Mouse (Mus musculus) heart, embryonic 15.5 days (tissue): ENCODE data around the gene Olfr750. TPM values are rescaled to one million over a fixed set of nuclear protein-coding genes. Genes with fewer than 3 reads are reported as not detected.
"Not testable (repeated sequence)": the region's sequence is repeated elsewhere in the genome, so short reads cannot be mapped to it uniquely, and the experiment has no call there.

Source experiments
- ATAC-seq: fragments of 200-750 bp; cut with Nextera tagmentation; replicated peaks from 2 replicates; pipeline ENCODE4 v1.8.0; 2017; ENCODE audit warnings: low read depth, moderate TSS enrichment; ENCODE audit not compliant: insufficient number of reproducible peaks, insufficient read depth, low FRiP score
- H3K27ac ChIP-seq: fragments of 300-500 bp; sonication (generic); 2 replicates; pipeline ENCODE4 v1.5.1; 2015; ENCODE audit warnings: mild to moderate bottlenecking, inconsistent platforms
- H3K27me3 ChIP-seq: fragments of 300-500 bp; sonication (generic); 2 replicates; pipeline ENCODE4 v1.6.1; 2015; ENCODE audit warnings: inconsistent platforms
- H3K36me3 ChIP-seq: fragments of 300-500 bp; sonication (generic); 2 replicates; pipeline ENCODE4 v1.6.1; 2015; ENCODE audit warnings: mild to moderate bottlenecking, inconsistent platforms
- H3K4me1 ChIP-seq: fragments of 300-500 bp; sonication (generic); replicated peaks from 2 replicates; pipeline ENCODE4 v1.6.1; 2015; ENCODE audit warnings: inconsistent platforms
- H3K4me2 ChIP-seq: fragments of 300-500 bp; sonication (generic); 2 replicates; pipeline ENCODE4 v1.6.1; 2015; ENCODE audit warnings: inconsistent platforms, mild to moderate bottlenecking, moderate library complexity
- H3K4me3 ChIP-seq: fragments of 300-500 bp; sonication (generic); 2 replicates; pipeline ENCODE4 v1.5.1; 2015; ENCODE audit warnings: mild to moderate bottlenecking, inconsistent platforms
- H3K9ac ChIP-seq: fragments of 300-500 bp; sonication (generic); 2 replicates; pipeline ENCODE4 v1.6.1; 2015; ENCODE audit warnings: mild to moderate bottlenecking, inconsistent platforms
- H3K9me3 ChIP-seq: fragments of 300-500 bp; sonication (generic); replicated peaks from 2 replicates; pipeline ENCODE4 v1.6.1; 2016; ENCODE audit warnings: inconsistent platforms
- WGBS: fragments of 180-500 bp; shearing (Covaris S2); methylation state at CpG from one replicate; pipeline ENCODE4 v1.1.7; 2015; ENCODE audit warnings: mixed read lengths; 5-methylcytosine and 5-hydroxymethylcytosine counted together
- polyA plus RNA-seq: library from polyadenylated mRNA; unstranded; fragments of >200 nt; fragmentation: Nextera tagmentation; extraction: Ambion mirVana; gene quantifications from 2 replicates; pipeline ENCODE4 v1.2.1, GENCODE M21; 2015

Gene Olfr750
- not detected in 2 replicates for polyA plus RNA-seq

DNA sequence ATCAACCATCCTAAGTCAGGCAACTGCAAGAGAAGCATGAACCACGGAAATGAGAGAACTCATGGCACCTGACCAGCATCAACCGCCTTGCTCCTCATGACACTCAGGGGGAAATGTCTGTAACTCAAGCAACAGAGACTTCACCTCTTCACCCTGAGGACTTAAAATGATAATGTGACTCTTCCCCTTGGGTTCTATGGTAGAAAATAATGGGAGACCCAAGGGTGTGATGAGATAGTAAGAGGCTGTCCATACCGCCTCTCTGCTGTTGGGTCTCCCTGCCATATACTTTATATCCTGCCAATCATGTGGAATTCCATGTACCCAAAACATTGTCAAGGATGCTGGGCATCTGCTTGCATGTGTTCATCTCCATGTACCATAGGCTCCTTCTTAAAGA, at the start of gene Olfr750:
Gene Olfr750, minus strand, starts transcription at position 101 of the 400 bp plus-strand sequence.
- no peak within 1 kb of the TSS for H3K9ac ChIP-seq
- no peak within 1 kb of the TSS for H3K4me3 ChIP-seq
- H3K9me3 ChIP-seq, result no peaks in the 10 kb centered on the region
- H3K27ac ChIP-seq, result no peak within 1 kb of the TSS
- WGBS, result 81% methylated on average over 3 of the region's 3 CpGs
- no peaks in the 10 kb centered on the region for H3K4me1 ChIP-seq
- H3K4me2 ChIP-seq, result no peak within 1 kb of the TSS
- H3K27me3 ChIP-seq, result no peaks in the 10 kb centered on the region
- ATAC-seq, result no peak
- no peaks in the 10 kb centered on the region for H3K36me3 ChIP-seq

DNA sequence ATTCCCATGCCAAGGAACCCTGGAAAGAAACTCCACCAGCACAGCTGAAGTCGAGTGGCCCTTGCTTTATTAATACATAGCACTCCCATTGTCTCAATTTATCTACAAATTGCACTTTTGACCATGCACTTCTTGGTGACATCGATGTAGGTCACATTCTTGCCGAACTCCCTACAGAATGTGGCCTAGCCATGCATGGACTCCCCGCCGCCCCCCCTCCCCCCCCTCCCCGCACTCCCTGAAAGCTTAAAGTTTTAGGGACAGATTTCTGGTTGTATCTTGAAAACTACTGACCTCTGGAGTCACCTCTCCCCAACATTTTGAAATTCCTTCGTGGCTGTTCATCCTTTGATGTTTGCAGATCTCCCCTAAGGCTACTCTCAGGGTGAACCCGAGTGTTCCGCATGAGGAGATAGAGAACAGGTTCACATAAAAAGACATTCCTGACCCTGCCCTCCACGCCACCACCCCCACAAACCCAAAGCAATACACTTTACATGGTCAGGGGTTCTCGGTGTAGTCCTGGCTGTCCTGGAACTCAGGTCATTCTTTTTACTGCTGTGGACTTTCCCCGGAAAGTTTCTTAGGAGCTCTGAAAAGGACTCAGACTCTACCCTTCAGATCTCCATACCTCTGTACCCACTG, 39.8 kb upstream of the Olfr750 start, which contains the start of gene Eddm3b:
Gene Eddm3b, plus strand, starts transcription at position 511 of the 645 bp plus-strand sequence.
- no peak within 1 kb of the TSS for H3K4me3 ChIP-seq
- WGBS, result 51% methylated on average over 12 of the region's 12 CpGs
- no peak within 1 kb of the TSS for H3K27ac ChIP-seq
- no peaks in the 10 kb centered on the region for H3K27me3 ChIP-seq
- H3K4me1 ChIP-seq, result 0 out of 2 replicates have a peak, but pooled peaks cover 5% of the 10 kb centered on the region
- no peak within 1 kb of the TSS for H3K4me2 ChIP-seq
- no peak for ATAC-seq
- no peaks in the 10 kb centered on the region for H3K36me3 ChIP-seq
- no peaks in the 10 kb centered on the region for H3K9me3 ChIP-seq
- no peak within 1 kb of the TSS for H3K9ac ChIP-seq

DNA sequence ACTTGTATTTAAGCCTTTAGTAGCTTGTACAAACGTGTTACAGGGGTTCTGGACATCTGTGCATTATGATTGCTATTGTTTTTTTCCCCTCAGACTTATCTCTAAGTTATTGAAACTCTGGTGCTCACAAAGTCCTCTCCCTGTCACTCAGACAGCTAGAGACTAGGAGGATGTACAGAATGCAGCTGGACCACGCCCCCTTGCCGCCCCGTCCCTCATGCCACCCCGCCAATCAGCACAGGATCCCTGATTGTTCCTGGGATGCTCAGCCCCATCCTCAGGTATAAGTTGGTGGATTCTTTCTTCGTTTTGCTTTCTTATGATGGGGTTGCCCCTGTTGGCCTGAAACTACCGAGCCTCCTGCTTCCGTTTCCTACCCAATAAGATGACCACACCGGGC, 39.2 kb upstream of the Olfr750 start:
- H3K27ac ChIP-seq, result no peak overlapping the region
- H3K4me2 ChIP-seq, result no peak overlapping the region
- no peak overlapping the region for H3K9ac ChIP-seq
- H3K9me3 ChIP-seq, result no peaks in the 10 kb centered on the region
- 0 out of 2 replicates have a peak, but pooled peaks cover 5% of the 10 kb centered on the region for H3K4me1 ChIP-seq
- no peak for ATAC-seq
- no peak overlapping the region for H3K4me3 ChIP-seq
- WGBS, result 41% methylated on average over 9 of the region's 9 CpGs
- H3K36me3 ChIP-seq, result no peaks in the 10 kb centered on the region
- H3K27me3 ChIP-seq, result no peaks in the 10 kb centered on the region

DNA sequence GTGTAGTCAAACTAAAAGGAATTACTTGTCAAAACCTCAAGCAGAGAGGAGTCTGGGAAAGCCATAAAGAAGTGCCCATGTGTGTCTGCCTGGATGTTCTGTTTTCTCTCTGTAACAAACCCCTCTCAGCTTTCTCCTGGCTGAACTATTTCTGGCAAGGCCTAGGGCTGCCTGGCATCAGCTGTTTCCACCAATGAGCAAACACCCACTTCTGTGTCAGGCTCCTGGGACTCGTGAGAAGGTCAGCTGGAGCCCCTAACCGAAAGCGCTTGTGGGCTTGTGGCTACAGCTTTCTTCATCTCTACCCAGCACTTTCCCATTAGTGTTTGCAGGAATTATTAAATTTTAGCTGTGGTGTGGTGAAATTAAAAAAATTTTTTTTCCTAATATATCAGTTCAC, 37.7 kb upstream of the Olfr750 start:
- H3K4me1 ChIP-seq, result 0 out of 2 replicates have a peak, but pooled peaks cover 5% of the 10 kb centered on the region
- peak overlapping the region; percentile 47 for H3K27ac ChIP-seq
- H3K36me3 ChIP-seq, result no peaks in the 10 kb centered on the region
- peak; percentile 79; the same call in 1 of the 2 replicates for ATAC-seq
- H3K9me3 ChIP-seq, result no peaks in the 10 kb centered on the region
- WGBS, result 35% methylated on average over 3 of the region's 3 CpGs
- no peak overlapping the region for H3K9ac ChIP-seq
- H3K4me2 ChIP-seq, result no peak overlapping the region
- no peaks in the 10 kb centered on the region for H3K27me3 ChIP-seq
- H3K4me3 ChIP-seq, result no peak overlapping the region

DNA sequence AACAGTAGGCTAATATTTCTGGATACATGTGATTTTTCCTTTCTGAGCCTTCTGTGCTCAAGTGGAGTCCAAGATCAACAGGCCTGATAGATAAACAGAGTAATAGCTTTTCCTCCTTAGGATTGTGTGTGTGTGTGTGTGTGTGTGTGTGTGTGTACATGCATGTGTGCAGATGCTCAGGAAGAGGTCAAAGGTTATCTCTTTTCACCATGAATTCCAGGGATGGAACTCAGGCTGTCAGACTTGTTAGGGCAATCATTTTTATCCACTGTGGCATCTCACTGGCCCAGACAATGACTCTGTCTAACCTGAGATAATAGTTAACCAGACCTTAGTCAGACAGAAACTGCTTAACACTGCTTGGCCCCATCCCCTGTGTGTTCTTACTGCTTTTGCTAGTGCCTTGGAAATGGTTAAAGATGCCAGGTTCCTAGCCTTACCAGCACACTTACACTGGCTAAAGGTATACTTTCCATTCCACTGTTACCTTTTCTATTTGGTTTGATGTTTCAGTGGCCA, 32.3 kb upstream of the Olfr750 start:
- Histone ChIP-seq H3K9me3 (no peaks in the 10 kb centered on the region), H3K4me3 (no peak overlapping the region), H3K36me3 (no peaks in the 10 kb centered on the region), H3K4me1 (no peaks in the 10 kb centered on the region), H3K27ac (no peak overlapping the region), H3K9ac (no peak overlapping the region), H3K27me3 (no peaks in the 10 kb centered on the region), H3K4me2 (no peak overlapping the region)
- ATAC-seq, result no peak

DNA sequence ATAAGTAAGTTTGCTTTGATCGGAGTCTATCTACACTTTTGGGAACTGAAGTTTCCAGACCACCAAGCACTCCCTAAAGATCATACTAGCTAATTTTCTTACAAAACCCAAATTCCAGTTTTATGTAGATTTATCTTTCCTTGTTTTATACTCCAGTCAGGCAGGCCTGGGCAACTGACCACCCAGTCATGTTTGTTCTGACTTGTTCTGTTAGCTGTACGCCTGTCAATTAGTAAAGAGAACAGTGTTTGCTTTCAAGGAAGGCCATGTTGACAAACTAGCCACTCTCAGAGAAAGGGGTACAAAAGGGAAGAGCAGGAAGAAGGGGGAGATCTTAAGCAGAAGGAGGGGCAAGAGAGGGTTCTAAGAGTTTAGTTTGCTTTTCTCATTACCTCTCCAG, 30.1 kb upstream of the Olfr750 start:
- 90% methylated on average over 2 of the region's 2 CpGs for WGBS
- ATAC-seq, result no peak
- H3K4me1 ChIP-seq, result no peaks in the 10 kb centered on the region

DNA sequence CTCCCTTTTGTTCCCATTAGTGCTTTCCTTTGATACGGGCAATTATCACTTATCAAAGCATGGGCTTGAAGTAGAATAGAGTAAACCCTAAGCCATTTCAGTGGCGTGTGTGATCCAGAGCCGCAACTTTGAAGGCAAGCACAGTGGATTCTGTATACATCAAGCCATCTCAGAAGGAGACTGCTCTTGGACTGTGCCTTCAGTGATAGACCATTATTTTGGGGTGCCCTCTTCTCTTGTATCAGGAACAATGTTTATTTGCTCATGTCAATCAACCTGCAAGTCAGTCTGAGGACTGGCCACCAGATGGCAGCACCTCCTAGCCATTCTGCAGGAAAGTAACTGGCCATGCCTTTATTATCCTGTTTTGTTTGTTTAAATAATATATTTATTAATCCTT, 29.0 kb upstream of the Olfr750 start:
- 51% methylated on average over 3 of the region's 3 CpGs for WGBS
- no peak for ATAC-seq

More for the DNA sequence above, 30.1 kb upstream of the Olfr750 start:
- Histone ChIP-seq H3K27me3 (no peaks in the 10 kb centered on the region), H3K4me2 (no peak overlapping the region), H3K9me3 (no peaks in the 10 kb centered on the region), H3K27ac (no peak overlapping the region), H3K4me3 (no peak overlapping the region), H3K36me3 (no peaks in the 10 kb centered on the region), H3K9ac (no peak overlapping the region)

DNA sequence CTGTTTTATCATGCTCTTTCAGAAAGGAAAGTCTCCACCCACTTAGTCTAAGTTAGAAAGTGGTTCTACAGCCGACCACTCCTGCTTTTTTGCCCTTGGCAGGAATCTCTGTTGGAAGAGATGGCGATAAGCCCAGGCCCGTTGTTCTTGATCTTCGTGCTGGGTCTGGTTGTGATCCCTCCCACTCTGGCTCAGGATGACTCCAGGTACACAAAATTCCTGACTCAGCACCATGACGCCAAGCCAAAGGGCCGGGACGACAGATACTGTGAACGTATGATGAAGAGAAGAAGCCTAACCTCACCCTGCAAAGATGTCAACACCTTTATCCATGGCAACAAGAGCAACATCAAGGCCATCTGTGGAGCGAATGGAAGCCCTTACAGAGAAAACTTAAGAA, 27.0 kb upstream of the Olfr750 start:
- no peak overlapping the region for H3K27ac ChIP-seq
- no peak overlapping the region for H3K4me2 ChIP-seq
- H3K36me3 ChIP-seq, result no peaks in the 10 kb centered on the region
- no peak overlapping the region for H3K4me3 ChIP-seq
- no peaks in the 10 kb centered on the region for H3K9me3 ChIP-seq
- H3K27me3 ChIP-seq, result no peaks in the 10 kb centered on the region
- H3K9ac ChIP-seq, result no peak overlapping the region
- ATAC-seq, result no peak
- WGBS, result 57% methylated on average over 9 of the region's 9 CpGs
- H3K4me1 ChIP-seq, result no peaks in the 10 kb centered on the region

More for the DNA sequence above, 29.0 kb upstream of the Olfr750 start:
- Histone ChIP-seq H3K4me3 (no peak overlapping the region), H3K9me3 (no peaks in the 10 kb centered on the region), H3K4me1 (no peaks in the 10 kb centered on the region), H3K27ac (no peak overlapping the region), H3K36me3 (no peaks in the 10 kb centered on the region), H3K4me2 (no peak overlapping the region), H3K9ac (no peak overlapping the region), H3K27me3 (no peaks in the 10 kb centered on the region)

DNA sequence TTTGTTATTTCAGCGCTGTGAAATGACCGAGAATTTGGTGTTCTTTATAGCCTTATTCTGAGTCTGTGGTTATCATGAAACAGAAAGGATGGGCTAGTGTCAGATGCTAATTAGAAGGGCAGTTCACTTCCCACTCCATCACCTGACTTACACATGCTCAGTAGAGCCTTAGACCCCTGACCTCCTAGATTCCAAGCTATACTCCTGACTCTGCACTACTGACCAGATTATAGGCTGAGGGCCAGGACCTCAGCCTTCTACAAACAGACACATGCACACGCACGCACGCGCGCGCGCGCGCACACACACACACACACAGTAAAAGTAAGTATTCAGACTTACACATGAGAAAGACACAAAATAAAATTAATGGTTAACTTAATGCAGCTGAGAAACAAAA, 24.7 kb upstream of the Olfr750 start:
- Histone ChIP-seq H3K4me3 (no peak overlapping the region), H3K27me3 (no peaks in the 10 kb centered on the region), H3K4me1 (0 out of 2 replicates have a peak, but pooled peaks cover 3% of the 10 kb centered on the region), H3K9me3 (no peaks in the 10 kb centered on the region), H3K4me2 (no peak overlapping the region), H3K27ac (no peak overlapping the region), H3K36me3 (no peaks in the 10 kb centered on the region), H3K9ac (no peak overlapping the region)
- 94% methylated on average over 11 of the region's 11 CpGs for WGBS
- no peak for ATAC-seq

DNA sequence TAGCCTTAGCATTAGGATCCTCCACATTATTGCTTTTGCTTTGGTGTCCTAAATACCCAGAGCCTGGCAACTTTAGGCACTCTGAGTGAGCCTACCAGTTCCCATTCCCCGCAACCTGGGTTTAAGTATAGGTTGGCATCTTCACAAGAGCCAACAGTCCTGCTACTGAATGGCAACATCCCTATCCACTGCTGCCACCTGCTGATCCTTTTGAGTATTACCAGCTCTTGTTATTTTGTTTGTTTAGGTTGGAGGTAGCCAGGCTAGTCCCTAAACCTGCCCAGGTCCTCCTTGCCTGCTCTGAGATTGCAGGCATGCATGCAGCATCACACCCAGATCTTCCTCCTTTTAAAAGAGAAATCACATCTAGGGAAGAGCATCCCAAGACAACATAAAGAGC, 24.1 kb upstream of the Olfr750 start:
- not testable (repeated sequence) for H3K27ac ChIP-seq, H3K9me3 ChIP-seq, H3K36me3 ChIP-seq, H3K4me1 ChIP-seq, H3K27me3 ChIP-seq, H3K4me3 ChIP-seq, H3K9ac ChIP-seq, H3K4me2 ChIP-seq
- 0 out of 2 replicates have a peak, but pooled peaks have one; percentile 6 for ATAC-seq
- 35% methylated on average over 1 of the region's 1 CpGs for WGBS

DNA sequence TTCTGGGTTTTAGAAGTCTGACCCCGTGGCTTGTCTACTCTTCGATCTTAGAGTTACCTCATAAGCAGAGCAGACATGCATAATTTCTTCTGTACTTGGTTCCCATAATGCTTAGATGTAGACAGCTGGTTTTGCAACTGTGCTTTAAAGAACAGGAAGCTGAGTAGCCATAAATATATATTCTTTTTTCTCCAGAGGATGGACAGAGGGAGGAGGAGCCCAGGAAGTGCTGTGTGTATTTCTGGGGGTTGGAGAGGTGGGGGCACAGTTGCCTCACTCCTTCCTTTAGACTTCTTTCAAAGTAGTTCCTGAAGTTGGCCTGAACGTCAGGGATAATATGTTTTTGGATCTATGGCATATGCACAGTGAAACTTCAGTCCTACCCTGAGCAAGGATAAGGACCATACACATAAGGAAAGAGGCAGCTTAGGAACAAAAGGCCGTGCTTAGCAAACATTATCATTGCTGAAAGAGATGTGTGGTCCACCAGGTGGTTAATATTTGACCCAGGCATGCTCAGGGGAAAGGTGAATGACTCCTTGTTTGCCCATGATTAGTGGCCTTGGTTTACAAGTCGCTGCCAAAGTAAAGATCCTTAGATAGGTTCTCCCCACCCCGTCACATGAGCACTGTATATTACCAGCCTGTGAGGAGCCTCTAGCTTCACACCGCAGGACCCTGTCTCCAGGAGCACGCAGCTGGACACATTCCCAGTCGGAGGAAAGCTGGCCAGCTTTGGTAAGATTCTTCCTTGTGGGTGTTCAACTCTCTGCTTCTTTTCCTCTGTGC, 21.7 kb upstream of the Olfr750 start:
- H3K4me2 ChIP-seq, result no peak overlapping the region
- no peak overlapping the region for H3K4me3 ChIP-seq
- WGBS, result 61% methylated on average over 9 of the region's 9 CpGs
- H3K27ac ChIP-seq, result no peak overlapping the region
- ATAC-seq, result no peak
- H3K36me3 ChIP-seq, result no peaks in the 10 kb centered on the region
- H3K9ac ChIP-seq, result no peak overlapping the region
- peaks cover 18% of the 10 kb centered on the region; the same call in 1 of the 2 replicates for H3K4me1 ChIP-seq
- H3K9me3 ChIP-seq, result no peaks in the 10 kb centered on the region
- no peaks in the 10 kb centered on the region for H3K27me3 ChIP-seq
